In genomic region chr6:8504521-8505228, GRCm38 (mm10) we compare ENCODE assay signal across 12 mouse cellular contexts. TPM values are rescaled to one million over a fixed set of nuclear protein-coding genes. Genes with fewer than 3 reads are reported as not detected.
DNase-seq lines count a peak whose midpoint lies in the region.
"Had no signal": no experiment of that assay in that cellular context is flagged by ENCODE, and none has a peak within 500 bp of the region (broad histone marks: within the 10 kb centered on the region; RNA-seq: fewer than 3 reads in every experiment).

No protein-coding gene starts in this region.

- peak; percentile 12 to 32 for DNase-seq in adrenal gland, adult (ENCODE audit: inconsistent age in 2 of 2, low spot score in 1 of 2)
- DNase-seq in adrenal gland, adult 2 months: no peak
- peak; percentile 60 for DNase-seq in thymus, postnatal 0 days (ENCODE audit: low spot score)
- DNase-seq in thymus, postnatal 10 days (ENCODE audit: low spot score in 2 of 2): no peak
- peak; percentile 32 to 44 for DNase-seq in lung, postnatal 4 days
- no peak for DNase-seq in left cerebral cortex, postnatal 10 days (ENCODE audit: extremely low spot score in 1 of 2, low spot score in 2 of 2)
- DNase-seq in right cerebral cortex, postnatal 25 days: no peak
- DNase-seq in cerebellum, postnatal 36 days: no peak
- DNase-seq: cerebellum, adult 9-11 months; gastrocnemius, postnatal 10 days; kidney, adult 18-20 months; left cerebral cortex, postnatal 4 days had no signal

- intact Hi-C loops in left cerebral cortex, postnatal 10 days (cut with DNase I): no loop called here

RNA-seq across cellular contexts. Expression of gene Glcci1, which starts 4.7 kb away (rescaled TPM):
- 10 to 100 TPM; 32.3 to 32.5 TPM for total RNA-seq in adrenal gland, adult 2 months (2021)
- polyA plus RNA-seq in adrenal gland, adult 2 months (2012; rRNA removed): 4.0 and 4.4 TPM in 2 replicates
- polyA plus RNA-seq in thymus, postnatal 0 days (2015; fragmentation: Nextera tagmentation; extraction: Ambion mirVana): 86.5 and 106 TPM in 2 replicates
- total RNA-seq in left cerebral cortex, postnatal 10 days (2021): 10 to 100 TPM; 59.6 to 60.2 TPM

Comparison
In these comparisons a context has a peak if more than half of its experiments do, and no peak if none do; other contexts are left out.
1. DNase-seq: peak in adrenal gland, adult (2 of 2), thymus, postnatal 0 days (single experiment) and lung, postnatal 4 days (2 of 2); none in adrenal gland, adult 2 months (single experiment), thymus, postnatal 10 days (0 of 2), left cerebral cortex, postnatal 10 days (0 of 2), right cerebral cortex, postnatal 25 days (single experiment) and cerebellum, postnatal 36 days (0 of 2).